Mouse (Mus musculus) heart, postnatal 0 days (tissue): ENCODE measurements at regions not wholly inside any gene's neighbourhood (a gene's known extent, or its start where the extent isn't known, plus 50 kb on each side); places are given as distances from the start of the nearest gene placed in this dataset.
A peak's percentile ranks its signal among the peaks of the same experiment; 100 is the strongest.

Source experiments
- ATAC-seq: fragments of 200-750 bp; cut with Nextera tagmentation; 2 replicates; pipeline ENCODE4 v1.8.0; 2017; ENCODE audit warnings: low read depth, moderate number of reproducible peaks, moderate library complexity; ENCODE audit not compliant: insufficient read depth
- DNase-seq: peaks from one replicate; pipeline ENCODE4 v3.0.0-alpha.2; 2016; ENCODE audit warnings: low spot score
- H3K27ac ChIP-seq: fragments of 300-500 bp; sonication (generic); 2 replicates; pipeline ENCODE4 v1.5.1; 2014; ENCODE audit warnings: low read depth, mild to moderate bottlenecking
- H3K27me3 ChIP-seq: fragments of 300-500 bp; sonication (generic); 2 replicates; pipeline ENCODE4 v1.6.1; 2014; ENCODE audit warnings: low read length, mixed read lengths; ENCODE audit not compliant: control insufficient read depth, insufficient read depth
- H3K36me3 ChIP-seq: fragments of 300-500 bp; sonication (generic); replicated peaks from 2 replicates; pipeline ENCODE4 v1.6.1; 2014; ENCODE audit warnings: low read length, mixed read lengths; ENCODE audit not compliant: control insufficient read depth, insufficient read depth
- H3K4me1 ChIP-seq: fragments of 300-500 bp; sonication (generic); 2 replicates; pipeline ENCODE4 v1.6.1; 2014; ENCODE audit warnings: antibody characterized with exemption; ENCODE audit not compliant: control insufficient read depth, insufficient read depth
- H3K4me2 ChIP-seq: fragments of 300-500 bp; sonication (generic); 2 replicates; pipeline ENCODE4 v1.6.1; 2014; ENCODE audit warnings: low read depth, mild to moderate bottlenecking, low read length, moderate library complexity
- H3K4me3 ChIP-seq: fragments of 300-500 bp; sonication (generic); 2 replicates; pipeline ENCODE4 v1.5.1; 2014; ENCODE audit warnings: low read depth, low read length
- H3K9ac ChIP-seq: fragments of 300-500 bp; sonication (generic); replicated peaks from 2 replicates; pipeline ENCODE4 v1.6.1; 2014; ENCODE audit warnings: low read depth, low read length, mixed read lengths
- H3K9me3 ChIP-seq: fragments of 300-500 bp; sonication (generic); replicated peaks from 2 replicates; pipeline ENCODE4 v1.6.1; 2016; ENCODE audit warnings: low read length; ENCODE audit not compliant: control insufficient read depth
- CTCF ChIP-seq: IDR thresholded peaks from 2 replicates; pipeline ENCODE4 v1.5.1; 2016; ENCODE audit warnings: antibody characterized with exemption, control low read depth, low read depth
- EP300 ChIP-seq: IDR thresholded peaks from 2 replicates; pipeline ENCODE4 v1.6.1; 2016; ENCODE audit warnings: antibody characterized with exemption, low read depth
- WGBS: fragments of 180-500 bp; shearing (Covaris S2); extraction: QIAGEN DNeasy Blood & Tissue Kit; methylation state at CpG from one replicate; pipeline ENCODE4 v1.1.7; 2014; 5-methylcytosine and 5-hydroxymethylcytosine counted together

DNA sequence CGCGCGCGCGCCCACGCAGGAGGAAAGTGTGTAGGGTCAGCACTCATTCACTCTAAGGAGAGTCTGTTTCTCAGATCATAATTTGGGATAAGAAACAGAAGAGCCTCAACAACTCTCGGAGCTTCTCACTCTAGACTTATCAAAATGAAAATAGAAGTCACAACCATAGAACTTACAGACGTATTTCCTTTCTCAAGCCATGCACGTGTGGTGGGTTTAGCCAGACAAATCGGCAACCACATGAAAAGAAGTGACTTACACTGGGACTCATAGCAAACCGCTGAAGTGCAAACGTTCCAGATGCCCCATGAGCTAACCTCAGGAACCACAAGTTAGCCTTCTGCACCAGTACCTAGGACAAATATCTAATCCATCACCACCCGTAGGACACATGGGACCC, 114.1 kb downstream of the Ets2 start:
- ATAC-seq (no peak), DNase-seq (no peak)
- WGBS: 88% methylated on average over 13 of the region's 13 CpGs

DNA sequence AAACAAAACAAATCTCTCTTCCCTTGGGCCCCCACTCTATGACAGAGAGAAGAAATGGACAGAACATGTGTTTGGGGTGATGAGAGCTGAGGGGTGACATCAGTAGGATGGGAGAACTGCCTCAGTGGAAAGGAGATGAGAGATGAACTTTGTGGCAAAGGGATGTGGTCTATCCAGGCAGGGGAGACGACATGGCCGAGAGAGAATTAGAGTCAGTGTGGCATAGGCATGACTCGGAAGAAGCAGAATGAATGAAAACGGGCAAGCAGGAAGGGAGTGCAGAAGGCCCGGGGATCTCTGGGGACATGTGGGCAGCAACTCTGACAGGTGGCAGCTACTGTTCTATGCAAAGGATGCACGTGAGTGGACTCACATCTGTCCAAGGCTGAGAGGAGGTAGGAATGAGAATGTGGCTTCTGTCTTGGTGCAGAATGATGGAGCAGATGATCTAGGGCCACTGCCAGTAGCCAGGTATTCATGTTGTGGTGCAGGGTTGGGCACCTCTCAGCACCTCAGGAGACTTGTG, 113.4 kb downstream of the Ets2 start:
- no peak overlapping the region for H3K27ac ChIP-seq
- DNase-seq (no peak), ATAC-seq (no peak)
- no peak for TF ChIP-seq CTCF
- TF ChIP-seq EP300: no peak
- peaks cover 4% of the 10 kb centered on the region; the same call in 1 of the 2 replicates for H3K4me1 ChIP-seq
- H3K36me3 ChIP-seq: no peaks in the 10 kb centered on the region
- WGBS: 78% methylated on average over 6 of the region's 6 CpGs
- no peaks in the 10 kb centered on the region; the same call in 1 of the 2 replicates for H3K9me3 ChIP-seq
- H3K4me2 ChIP-seq: no peak overlapping the region
- H3K9ac ChIP-seq: no peak overlapping the region
- no peak overlapping the region for H3K4me3 ChIP-seq
- no peaks in the 10 kb centered on the region for H3K27me3 ChIP-seq

More for the DNA sequence above, 114.1 kb downstream of the Ets2 start:
- TF ChIP-seq CTCF (no peak), EP300 (no peak)
- H3K4me1 ChIP-seq: peaks cover 4% of the 10 kb centered on the region; the same call in 1 of the 2 replicates
- H3K4me3 ChIP-seq: no peak overlapping the region
- no peak overlapping the region for H3K9ac ChIP-seq
- no peak overlapping the region for H3K4me2 ChIP-seq
- no peaks in the 10 kb centered on the region; the same call in 1 of the 2 replicates for H3K9me3 ChIP-seq
- H3K36me3 ChIP-seq: no peaks in the 10 kb centered on the region
- H3K27ac ChIP-seq: no peak overlapping the region
- no peaks in the 10 kb centered on the region for H3K27me3 ChIP-seq

DNA sequence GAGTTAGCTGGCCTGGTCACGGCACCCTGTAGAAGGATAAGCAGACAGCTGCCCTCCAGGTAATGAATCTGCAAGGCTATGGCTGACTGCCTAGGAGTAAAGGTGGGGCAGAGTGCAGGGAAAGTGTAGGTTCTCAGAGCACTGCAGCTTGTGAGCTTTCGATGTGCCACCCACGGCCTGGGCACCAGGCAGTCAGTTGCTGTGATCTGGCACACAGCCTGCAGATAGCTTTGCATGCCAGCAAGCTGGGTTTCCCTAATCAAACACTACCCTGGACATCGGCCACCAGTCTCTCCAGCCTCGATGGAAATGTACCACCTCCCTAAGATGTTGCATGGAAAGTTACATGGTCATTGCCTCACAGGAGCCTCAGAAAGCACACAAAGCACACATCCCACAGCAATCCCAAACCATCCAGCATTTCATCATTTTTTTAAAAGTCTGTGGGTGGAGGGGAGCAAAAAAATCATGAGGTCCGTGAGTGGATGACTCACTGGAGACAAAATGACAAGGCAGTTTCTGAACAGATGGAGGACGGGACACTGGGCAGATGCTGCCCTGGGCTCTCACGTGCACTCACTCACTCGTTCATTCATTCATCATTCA, 112.7 kb downstream of the Ets2 start:
- DNase-seq: no peak

DNA sequence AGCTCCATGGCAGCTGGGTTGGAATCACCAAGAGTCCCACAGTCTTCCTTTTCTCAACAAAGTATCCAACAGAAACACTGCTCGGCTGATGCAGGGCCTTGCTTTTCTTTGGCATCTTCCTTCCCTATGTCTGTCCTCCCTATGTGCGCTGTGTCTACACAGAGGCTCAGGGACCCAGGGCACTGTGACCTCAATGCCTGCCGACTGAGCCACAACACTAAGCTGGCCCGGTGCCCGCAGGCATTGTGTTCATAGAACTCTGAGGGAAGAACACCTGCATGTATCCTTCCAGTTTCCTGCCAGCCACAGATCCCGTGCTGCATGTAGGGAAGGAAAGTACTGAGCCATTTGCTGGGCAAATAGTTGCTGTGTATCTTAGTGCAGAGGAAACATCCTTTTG, 109.2 kb downstream of the Ets2 start:
- WGBS: 38% methylated on average over 6 of the region's 6 CpGs
- ATAC-seq (peak; percentile 27; the same call in 1 of the 2 replicates), DNase-seq (no peak)
- H3K27me3 ChIP-seq: no peaks in the 10 kb centered on the region
- H3K4me1 ChIP-seq: peaks cover 4% of the 10 kb centered on the region; the same call in 1 of the 2 replicates
- TF ChIP-seq CTCF (no peak), EP300 (no peak)
- H3K27ac ChIP-seq: peak overlapping the region; percentile 39; the same call in 1 of the 2 replicates
- no peak overlapping the region for H3K4me3 ChIP-seq
- H3K36me3 ChIP-seq: no peaks in the 10 kb centered on the region
- no peak overlapping the region for H3K9ac ChIP-seq
- H3K9me3 ChIP-seq: no peaks in the 10 kb centered on the region
- no peak overlapping the region for H3K4me2 ChIP-seq

More for the DNA sequence above, 112.7 kb downstream of the Ets2 start:
- no peak for ATAC-seq
- peaks cover 4% of the 10 kb centered on the region; the same call in 1 of the 2 replicates for H3K4me1 ChIP-seq
- no peak overlapping the region for H3K4me3 ChIP-seq
- H3K27me3 ChIP-seq: no peaks in the 10 kb centered on the region
- H3K36me3 ChIP-seq: no peaks in the 10 kb centered on the region
- WGBS: 40% methylated on average over 9 of the region's 9 CpGs
- H3K9ac ChIP-seq: no peak overlapping the region
- H3K9me3 ChIP-seq: no peaks in the 10 kb centered on the region; the same call in 1 of the 2 replicates
- H3K27ac ChIP-seq: no peak overlapping the region
- TF ChIP-seq EP300 (no peak), CTCF (no peak)
- no peak overlapping the region for H3K4me2 ChIP-seq

DNA sequence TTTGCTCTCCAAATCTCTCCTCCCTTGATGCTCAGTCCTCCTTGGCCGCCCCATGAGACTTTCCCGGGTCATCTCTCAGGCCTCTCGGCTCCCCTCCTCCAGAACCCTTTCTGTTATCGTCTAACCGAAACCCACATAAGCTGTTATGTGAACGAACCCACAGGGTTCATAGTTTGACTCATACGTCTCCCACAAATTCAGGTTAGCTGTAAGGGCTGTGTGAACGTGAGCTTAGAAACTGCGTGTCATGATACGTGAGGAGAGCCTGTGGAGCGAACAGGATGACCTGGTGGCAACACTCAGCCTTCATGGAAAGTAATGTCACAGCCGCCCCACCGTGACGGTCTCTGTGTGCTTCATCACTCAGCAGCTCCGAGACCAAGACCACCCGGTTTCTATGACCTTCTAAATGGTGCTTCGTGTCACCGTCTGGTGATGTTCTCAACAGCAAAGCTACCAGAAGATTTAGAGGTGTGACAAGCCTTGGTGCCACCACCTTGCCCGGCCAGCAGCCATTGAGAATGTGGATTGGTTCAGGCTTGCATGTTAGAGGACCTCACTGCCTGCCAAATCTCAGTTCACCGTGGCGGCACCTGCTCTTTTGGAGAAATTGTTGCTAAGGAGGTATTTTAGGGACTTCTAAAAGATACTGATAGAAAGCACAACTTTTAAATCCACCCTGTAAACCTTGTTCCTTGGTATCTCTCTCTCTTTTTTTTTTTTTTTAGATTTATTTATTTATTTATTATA, 107.4 kb downstream of the Ets2 start:
- 89% methylated on average over 21 of the region's 21 CpGs for WGBS
- Histone ChIP-seq H3K36me3 (no peaks in the 10 kb centered on the region), H3K4me1 (0 out of 2 replicates have a peak, but pooled peaks cover under 1% of the 10 kb centered on the region), H3K27me3 (no peaks in the 10 kb centered on the region), H3K27ac (no peak overlapping the region), H3K4me3 (no peak overlapping the region), H3K4me2 (no peak overlapping the region), H3K9ac (no peak overlapping the region), H3K9me3 (no peaks in the 10 kb centered on the region)
- DNase-seq (no peak), ATAC-seq (no peak)
- TF ChIP-seq EP300: no peak
- no peak for TF ChIP-seq CTCF
